Mouse (Mus musculus) stomach, postnatal 0 days (tissue): ENCODE measurements around the gene Kif19a.

ENCODE experiments used
- CTCF ChIP-seq: IDR thresholded peaks from 2 replicates; pipeline ENCODE4 v1.5.1; 2016; ENCODE audit warnings: antibody characterized with exemption, low read depth, mild to moderate bottlenecking, moderate library complexity
- EP300 ChIP-seq: optimal IDR thresholded peaks from 2 replicates; pipeline ENCODE3; 2016; ENCODE audit warnings: antibody characterized with exemption

DNA sequence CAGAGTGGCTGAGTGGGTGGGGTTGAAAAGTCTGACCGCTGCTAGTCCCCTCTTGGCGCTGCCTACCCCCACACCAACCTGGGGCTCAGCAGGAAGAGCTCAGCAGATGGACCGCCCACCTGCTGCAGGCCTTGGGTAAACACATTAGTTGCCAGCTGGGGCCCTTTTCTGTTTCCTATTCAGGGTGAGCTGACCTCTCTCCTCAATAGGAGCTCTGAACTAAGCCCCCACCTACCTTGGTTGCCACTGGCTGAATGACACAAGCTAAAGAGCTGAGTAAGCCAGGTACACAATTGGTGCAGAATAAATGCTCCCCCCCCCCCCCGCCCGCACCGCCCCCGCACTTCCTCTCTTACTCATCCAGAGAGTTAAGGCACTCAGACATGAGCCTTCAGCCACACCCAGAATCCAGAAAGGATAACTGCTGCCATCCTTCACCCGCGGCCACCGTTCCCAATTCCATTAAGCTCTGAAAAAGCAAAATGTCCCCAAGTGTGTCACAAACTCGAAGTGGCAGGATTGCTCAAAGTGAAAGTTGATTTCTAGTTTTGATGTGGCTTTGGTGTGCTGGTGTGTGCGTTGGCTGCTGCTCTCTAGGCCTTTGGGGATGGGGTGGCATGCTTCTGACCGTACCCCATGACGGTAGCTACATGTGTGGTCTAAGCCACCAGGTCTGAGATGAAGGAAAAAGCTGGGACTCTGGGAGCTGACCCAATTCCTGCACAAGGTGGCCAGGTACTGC, 42.7 kb downstream of the Kif19a start:
- TF ChIP-seq CTCF (no peak), EP300 (no peak)
